Mouse (Mus musculus): ENCODE results near the gene Pds5b.
A peak's percentile ranks its signal among the peaks of the same experiment; 100 is the strongest.
"Not testable (repeated sequence)": the region's sequence is repeated elsewhere in the genome, so short reads cannot be mapped to it uniquely, and the experiment has no call there.

The Pds5b gene

GRCm38 (mm10) chr5:150706651-150707050, 33.1 kb downstream of the Pds5b start:
- DNase-seq = not testable (repeated sequence)

DNA sequence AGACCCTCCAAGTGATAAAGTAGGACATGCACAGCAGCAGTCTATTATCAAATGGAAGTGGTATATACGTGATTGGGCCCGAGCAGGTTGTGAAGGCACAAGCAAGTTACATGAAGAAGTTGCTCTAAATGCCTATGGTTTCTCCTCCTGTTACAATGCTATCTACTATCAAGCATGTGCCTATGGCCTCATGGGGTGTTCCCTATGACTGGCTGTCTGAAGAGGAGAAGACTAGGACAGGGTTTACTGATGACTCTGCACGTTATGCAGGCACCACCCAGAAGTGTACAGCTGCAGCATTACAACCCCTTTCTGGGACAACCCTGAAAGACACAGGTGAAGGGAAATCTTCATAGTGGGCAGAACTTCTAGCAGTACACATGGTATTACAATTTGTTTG, 33.6 kb downstream of the Pds5b start:
- DNase-seq = not testable (repeated sequence)

DNA sequence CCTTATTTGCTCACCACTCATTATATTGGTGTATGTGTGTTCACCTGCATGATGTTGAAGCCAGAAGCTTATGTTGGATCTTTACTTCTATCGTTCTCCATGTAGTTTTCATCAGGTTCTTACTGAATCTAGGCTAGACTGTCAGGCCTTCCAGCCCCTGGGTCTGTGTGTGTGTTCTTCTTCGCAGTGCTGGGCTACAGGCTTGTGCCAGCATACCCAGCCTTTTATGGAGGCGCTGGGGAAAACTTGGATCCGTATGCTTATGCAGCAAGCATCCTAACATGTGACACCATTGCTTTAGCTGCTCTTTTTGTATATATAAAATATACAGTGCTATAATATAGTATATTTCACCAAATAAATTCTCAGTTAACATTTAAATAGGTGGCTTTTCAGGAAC, 38.0 kb downstream of the Pds5b start:
- DNase-seq = no peak

- DNase-seq = no peak
Measured at GRCm38 (mm10) chr5:150713431-150713830, 39.9 kb downstream of the Pds5b start.

- DNase-seq = peak; percentile 31
Measured at GRCm38 (mm10) chr5:150717775-150718174, 44.2 kb downstream of the Pds5b start.

GRCm38 (mm10) chr5:150724641-150725040, 51.1 kb downstream of the Pds5b start:
- DNase-seq = no peak

- not testable (repeated sequence) for DNase-seq
Measured at GRCm38 (mm10) chr5:150737028-150737427, 63.5 kb downstream of the Pds5b start.

DNA sequence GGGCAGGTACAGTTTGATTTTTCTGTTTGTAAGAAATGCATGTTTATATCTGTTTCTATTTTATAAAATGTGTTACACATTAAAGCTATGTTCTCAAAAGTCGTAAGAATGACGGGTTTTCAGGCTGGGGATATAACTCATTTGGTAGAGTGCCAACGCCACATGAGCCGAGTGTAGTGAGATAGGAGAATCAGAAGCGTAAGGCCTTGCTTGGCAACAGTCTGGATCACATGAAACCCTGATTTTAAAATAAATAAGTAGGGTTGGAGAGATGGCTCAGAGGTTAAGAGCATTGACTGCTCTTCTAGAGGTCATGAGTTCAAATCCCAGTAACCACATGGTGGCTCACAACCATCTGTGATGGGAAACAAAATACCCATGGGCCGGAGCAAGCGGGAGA, 65.8 kb downstream of the Pds5b start:
- DNase-seq = no peak

DNA sequence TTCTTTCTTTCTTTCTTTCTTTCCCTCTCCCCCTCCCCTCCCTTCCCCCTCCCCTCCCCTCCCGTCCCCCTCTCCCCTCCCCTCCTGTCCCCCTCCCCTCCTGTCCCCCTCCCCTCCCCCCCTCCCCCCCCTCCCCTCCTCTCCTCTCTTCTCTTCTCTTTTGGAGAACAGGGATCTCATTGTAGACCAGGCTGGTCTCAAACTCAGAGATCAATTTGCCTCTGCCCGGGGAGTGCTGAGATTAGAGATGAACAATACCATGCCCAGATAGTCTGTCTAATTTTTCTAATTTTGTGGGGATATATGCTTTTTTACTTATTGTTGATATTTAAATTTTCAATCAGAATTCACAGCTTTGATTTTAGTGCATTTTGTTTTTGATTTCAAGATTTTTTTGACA, 67.1 kb downstream of the Pds5b start:
- no peak for DNase-seq

GRCm38 (mm10) chr5:150756623-150757022, 83.1 kb downstream of the Pds5b start:
- DNase-seq = no peak

DNA sequence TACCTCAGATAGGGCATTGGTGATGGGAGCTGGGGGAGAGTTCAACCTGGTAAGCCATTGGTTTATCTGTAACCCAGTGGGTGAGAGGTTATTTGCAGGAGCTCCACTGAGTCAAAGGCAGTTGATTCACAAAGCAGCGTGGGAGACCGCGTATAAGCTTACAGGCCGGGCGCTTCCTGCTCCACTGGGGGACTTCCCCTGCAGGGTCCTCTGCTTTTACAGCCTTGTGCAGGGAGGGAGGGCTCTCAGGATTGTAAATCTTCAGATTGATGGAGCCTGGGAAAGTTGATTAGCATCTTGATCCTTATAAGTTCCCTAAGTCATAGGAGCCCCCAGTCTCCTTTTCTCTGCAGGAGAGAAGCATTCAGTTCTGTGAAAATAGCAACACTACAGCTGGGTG, 98.9 kb downstream of the Pds5b start:
- DNase-seq = no peak

DNA sequence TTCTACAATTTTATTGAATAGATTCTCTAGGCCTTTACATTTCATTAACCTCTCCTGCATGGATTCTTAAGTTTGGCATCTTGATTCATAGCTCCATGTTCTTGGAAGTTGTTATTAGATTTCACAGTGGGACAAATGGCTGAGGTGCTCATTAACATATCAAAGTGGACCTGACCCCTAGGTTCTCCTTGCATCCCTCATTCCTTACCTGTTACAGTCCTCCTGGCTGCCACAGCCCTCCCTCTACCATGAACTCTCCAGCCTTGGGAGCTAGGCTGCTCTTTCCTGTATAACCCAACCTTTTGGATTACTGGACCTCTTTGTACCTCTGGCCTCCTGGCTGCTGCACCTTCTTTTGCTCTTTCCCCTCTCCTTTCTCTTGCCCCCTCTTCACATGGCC, 99.5 kb downstream of the Pds5b start:
- DNase-seq = no peak

- no peak for DNase-seq
Measured at GRCm38 (mm10) chr5:150788261-150788660, 114.7 kb downstream of the Pds5b start.

GRCm38 (mm10) chr5:150789039-150789438, 115.5 kb downstream of the Pds5b start:
- no peak for DNase-seq

DNA sequence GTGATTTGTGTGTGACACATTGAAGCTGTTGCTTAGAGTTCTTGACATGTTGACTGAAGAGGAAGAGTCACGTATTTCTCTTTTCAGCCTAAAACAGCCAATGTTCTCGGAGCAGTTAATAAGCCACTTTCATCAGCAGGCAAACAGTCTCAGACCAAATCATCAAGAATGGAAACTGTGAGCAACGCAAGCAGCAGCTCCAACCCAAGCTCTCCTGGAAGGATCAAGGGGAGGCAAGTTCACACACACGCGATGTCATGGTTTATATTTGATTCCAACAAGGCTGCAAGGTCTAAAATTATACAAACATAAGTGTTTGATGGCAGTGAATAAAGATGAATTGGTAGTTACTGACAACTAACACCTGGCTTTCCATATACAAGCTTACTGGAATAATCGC, 120.6 kb downstream of the Pds5b start:
- DNase-seq = no peak

DNA sequence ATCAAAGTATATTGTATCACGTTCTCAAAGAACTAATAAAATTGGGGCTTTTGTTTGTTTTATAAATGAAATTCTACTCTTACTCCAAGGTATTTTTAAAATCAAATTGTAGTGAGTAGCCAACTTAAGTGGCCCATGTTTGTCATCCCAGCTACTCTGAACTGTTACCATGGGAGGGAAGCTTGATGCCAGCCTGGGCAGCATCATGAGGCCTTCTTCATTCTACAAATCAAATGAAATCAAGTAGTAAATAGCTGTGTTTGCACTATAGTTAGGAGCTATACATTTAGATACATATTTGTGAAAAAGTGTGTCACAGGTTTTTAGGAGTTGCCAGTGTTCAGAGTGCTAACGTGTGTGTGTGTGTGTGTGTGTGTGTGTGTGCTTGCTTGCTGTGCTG, 126.5 kb downstream of the Pds5b start:
- DNase-seq = no peak

GRCm38 (mm10) chr5:150814111-150814990, 140.8 kb downstream of the Pds5b start:
- DNase-seq = no peak

- DNase-seq = no peak
Measured at GRCm38 (mm10) chr5:150815400-150815799, 141.9 kb downstream of the Pds5b start.

DNA sequence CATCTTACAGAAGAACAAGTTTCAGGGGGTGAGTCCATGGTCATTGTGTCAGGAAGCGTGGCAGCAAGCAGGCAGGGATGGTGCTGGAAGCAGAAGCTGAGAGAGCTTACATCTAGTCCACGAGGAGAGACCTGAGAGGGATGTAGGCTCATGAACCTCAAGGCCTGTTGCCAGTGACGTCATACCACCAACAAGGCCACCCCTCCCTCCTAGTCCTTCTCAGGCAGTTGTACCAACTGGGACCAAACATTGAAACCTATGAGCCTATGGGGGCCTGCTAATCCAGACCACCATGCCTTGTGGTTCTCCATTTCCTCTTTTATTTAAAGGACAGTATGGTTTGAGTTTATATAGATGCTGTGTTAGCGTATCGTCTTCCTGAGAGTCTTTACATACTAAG, 143.2 kb downstream of the Pds5b start:
- no peak for DNase-seq

DNA sequence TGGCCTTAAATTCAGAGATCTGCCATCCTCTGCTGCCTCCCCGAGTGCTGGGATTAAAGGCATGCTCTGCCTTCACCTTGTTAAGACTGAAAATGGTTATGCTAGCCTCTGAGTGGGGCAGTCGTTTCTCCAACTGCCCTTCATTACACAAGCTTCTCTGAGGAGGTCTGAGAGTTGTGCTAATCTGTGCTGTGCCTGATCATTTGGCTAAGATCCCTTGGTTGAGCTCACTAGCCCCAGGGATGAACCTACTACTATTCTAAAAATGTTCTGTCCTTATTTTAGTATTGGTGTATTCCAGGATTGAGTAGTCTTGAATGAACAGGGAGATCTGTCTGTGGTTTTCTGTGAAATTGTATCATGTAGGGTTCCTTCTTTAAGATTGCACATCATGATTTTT, 144.5 kb downstream of the Pds5b start:
- no peak for DNase-seq

- no peak for DNase-seq
Measured at GRCm38 (mm10) chr5:150818886-150819285, 145.3 kb downstream of the Pds5b start.

GRCm38 (mm10) chr5:150819520-150819919, 146.0 kb downstream of the Pds5b start:
- no peak for DNase-seq

DNA sequence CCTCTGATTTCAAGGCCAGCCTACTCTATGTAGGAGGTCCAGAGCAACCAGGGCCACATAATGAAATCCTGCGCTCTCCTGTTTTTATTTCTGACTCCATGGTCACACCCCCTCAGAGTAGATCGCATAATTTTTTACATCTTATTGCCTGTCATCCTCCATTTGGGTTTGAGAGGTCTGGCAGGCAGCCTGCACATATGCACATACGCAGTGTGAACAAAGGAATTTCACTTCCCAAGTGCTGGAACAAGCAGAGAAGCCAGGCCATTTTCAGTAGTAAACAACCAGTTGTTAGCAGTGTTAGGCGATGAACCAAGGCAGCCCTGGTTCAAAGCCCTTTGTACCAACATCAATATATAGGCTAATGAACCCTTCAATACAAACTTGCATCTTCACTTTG, 147.6 kb downstream of the Pds5b start:
- DNase-seq = no peak

DNA sequence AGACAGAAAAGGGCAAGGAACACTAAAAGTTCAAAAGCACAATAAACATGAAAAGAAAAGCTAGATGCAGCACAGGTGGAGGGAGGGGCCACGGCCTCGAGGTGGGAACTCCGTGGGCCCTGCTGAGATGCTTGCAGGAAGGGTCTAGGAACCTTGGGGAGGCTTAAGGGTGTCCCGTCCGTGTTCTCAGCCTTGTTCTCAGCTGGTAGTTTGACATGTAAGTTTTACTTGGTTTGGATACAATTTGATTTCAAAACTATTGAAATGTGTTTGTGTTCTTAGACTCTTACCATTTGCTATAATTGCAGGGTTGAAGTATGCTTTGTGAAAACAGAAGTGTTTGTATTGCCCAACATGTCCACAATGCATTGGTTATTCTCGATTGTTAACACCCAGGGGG, 149.2 kb downstream of the Pds5b start:
- no peak for DNase-seq

GRCm38 (mm10) chr5:150823361-150823760, 149.8 kb downstream of the Pds5b start:
- DNase-seq = no peak
